Mouse (Mus musculus) G1E (cell line): ENCODE measurements around the gene Agap1. TPM values are rescaled to one million over a fixed set of nuclear protein-coding genes. Genes with fewer than 3 reads are reported as not detected.

ENCODE experiments used
- ATAC-seq: 2 replicates; pipeline ENCODE4 v1.8.0; 2016; ENCODE audit warnings: mild to moderate bottlenecking; ENCODE audit not compliant: insufficient number of reproducible peaks, poor library complexity, low FRiP score, severe bottlenecking; ENCODE audit errors: extremely low read depth
- DNase-seq: peaks from one replicate; pipeline ENCODE4 v3.0.0; 2012; ENCODE audit warnings: low spot score
- H3K27me3 ChIP-seq: 2 replicates; pipeline ENCODE4 v1.6.1; 2012; ENCODE audit warnings: mild to moderate bottlenecking, low read length, inconsistent platforms; ENCODE audit not compliant: insufficient read depth
- H3K36me3 ChIP-seq: replicated peaks from 2 replicates; pipeline ENCODE3; 2012; ENCODE audit warnings: mild to moderate bottlenecking, inconsistent platforms
- H3K4me1 ChIP-seq: 2 replicates; pipeline ENCODE4 v1.6.1; 2012; ENCODE audit warnings: low read depth, low read length, inconsistent platforms, mixed read lengths; ENCODE audit not compliant: insufficient read depth
- H3K4me3 ChIP-seq: 2 replicates; pipeline ENCODE4 v1.5.1; 2012; ENCODE audit warnings: low read depth, mild to moderate bottlenecking, inconsistent platforms, low read length, moderate library complexity, mixed read lengths
- H3K9me3 ChIP-seq: replicated peaks from 2 replicates; pipeline ENCODE4 v1.6.1; 2012; ENCODE audit warnings: inconsistent platforms
- CTCF ChIP-seq: IDR thresholded peaks from 2 replicates; pipeline ENCODE4 v1.5.1; 2012; ENCODE audit warnings: low read depth, low read length, inconsistent platforms, mixed read lengths
- GATA1 ChIP-seq: IDR thresholded peaks from 2 replicates; pipeline ENCODE4 v1.6.1; 2012; ENCODE audit warnings: borderline replicate concordance, low read length, inconsistent platforms, mixed read lengths
- GATA2 ChIP-seq: IDR thresholded peaks from 2 replicates; pipeline ENCODE4 v1.6.1; 2012; ENCODE audit warnings: low read depth, low read length, inconsistent platforms, borderline replicate concordance
- POLR2AphosphoS5 ChIP-seq: IDR thresholded peaks from 2 replicates; pipeline ENCODE4 v1.6.1; 2012; ENCODE audit warnings: low read depth, low read length, inconsistent platforms; ENCODE audit not compliant: insufficient replicate concordance
- TAL1 ChIP-seq: conservative IDR thresholded peaks from 2 replicates; pipeline ENCODE4 v1.6.1; 2012; ENCODE audit warnings: low read depth, low read length, inconsistent platforms, mixed read lengths
- polyA plus RNA-seq: library from polyadenylated mRNA; stranded (reverse); fragments of >175 nt; gene quantifications from 2 replicates; pipeline ENCODE4 v1.2.3, GENCODE M21; 2012
- total RNA-seq, 2 experiments: library from RNA; stranded (forward) in 1 of 2; stranded (reverse) in 1 of 2; fragments of 200-1000 nt in 1 of 2; fragments of >200 nt in 1 of 2; fragmentation: Nextera tagmentation in 1 of 2; gene quantifications; 2 replicates each; pipeline ENCODE4 v1.2.3; 2014 to 2017

Gene Agap1
- total and polyA plus RNA-seq, 3 experiments, result 0.01 to 0.45 (median 0.16) TPM

- ATAC-seq (no peak), DNase-seq (no peak)
- H3K4me3 ChIP-seq, result no peak overlapping the region
- no peaks in the 10 kb centered on the region for H3K36me3 ChIP-seq
- H3K27me3 ChIP-seq, result no peaks in the 10 kb centered on the region
- H3K4me1 ChIP-seq, result no peaks in the 10 kb centered on the region
- peaks cover 76% of the 10 kb centered on the region for H3K9me3 ChIP-seq
- no peak for TF ChIP-seq GATA1
- no peak for TF ChIP-seq GATA2
- TF ChIP-seq TAL1, result no peak
- TF ChIP-seq CTCF, result no peak
- TF ChIP-seq POLR2AphosphoS5, result no peak
Observed at GRCm38 (mm10) chr1:89443512-89443911, 11.1 kb upstream of the Agap1 start.

DNA sequence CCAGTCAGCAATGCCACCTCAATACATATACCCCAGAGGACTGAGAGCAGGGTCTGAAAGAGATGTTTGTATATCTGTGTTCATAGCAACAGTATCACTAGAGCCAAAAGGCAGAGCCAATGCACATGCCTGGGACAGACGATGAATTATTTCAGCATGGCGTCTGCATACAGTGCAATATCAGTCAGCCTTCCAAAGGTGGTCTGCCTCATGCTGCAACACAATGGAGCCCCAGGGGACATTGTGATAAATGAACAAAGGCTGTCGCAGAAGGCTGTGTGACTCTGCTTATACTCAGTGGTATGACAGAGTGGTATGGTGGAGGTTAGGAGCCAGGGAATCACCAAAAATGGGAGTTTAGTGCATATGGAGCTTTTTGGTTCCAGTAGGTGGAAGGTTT lies 10.6 kb upstream of the Agap1 start:
- Histone ChIP-seq H3K4me3 (no peak overlapping the region), H3K36me3 (no peaks in the 10 kb centered on the region), H3K9me3 (peaks cover 76% of the 10 kb centered on the region), H3K27me3 (no peaks in the 10 kb centered on the region), H3K4me1 (no peaks in the 10 kb centered on the region)
- TF ChIP-seq GATA1, result no peak
- TF ChIP-seq POLR2AphosphoS5, result no peak
- TF ChIP-seq CTCF, result no peak
- TF ChIP-seq GATA2, result no peak
- no peak for TF ChIP-seq TAL1
- ATAC-seq (no peak), DNase-seq (no peak)

DNA sequence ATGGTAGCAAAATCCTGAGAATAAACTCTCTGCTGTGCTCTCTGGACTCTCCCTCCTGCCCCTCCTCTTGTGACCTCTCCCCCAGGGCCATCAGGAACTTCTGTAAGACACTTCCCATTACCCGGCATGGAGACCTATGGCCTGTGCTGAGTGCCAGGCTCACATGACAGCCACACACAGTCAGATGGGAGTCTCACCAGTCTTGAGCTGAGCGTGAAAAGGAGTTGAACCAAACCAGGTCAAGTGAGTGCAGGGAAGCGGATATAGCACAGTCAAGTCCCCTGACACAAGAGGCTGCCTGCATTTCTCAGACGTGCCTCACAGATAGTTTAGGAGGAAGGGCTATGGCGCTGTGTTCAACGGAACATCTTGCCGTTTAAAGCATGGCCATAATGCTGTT lies 4.5 kb upstream of the Agap1 start:
- no peak for TF ChIP-seq TAL1
- TF ChIP-seq GATA2, result no peak
- TF ChIP-seq POLR2AphosphoS5, result no peak
- no peak for TF ChIP-seq CTCF
- no peak for TF ChIP-seq GATA1

DNA sequence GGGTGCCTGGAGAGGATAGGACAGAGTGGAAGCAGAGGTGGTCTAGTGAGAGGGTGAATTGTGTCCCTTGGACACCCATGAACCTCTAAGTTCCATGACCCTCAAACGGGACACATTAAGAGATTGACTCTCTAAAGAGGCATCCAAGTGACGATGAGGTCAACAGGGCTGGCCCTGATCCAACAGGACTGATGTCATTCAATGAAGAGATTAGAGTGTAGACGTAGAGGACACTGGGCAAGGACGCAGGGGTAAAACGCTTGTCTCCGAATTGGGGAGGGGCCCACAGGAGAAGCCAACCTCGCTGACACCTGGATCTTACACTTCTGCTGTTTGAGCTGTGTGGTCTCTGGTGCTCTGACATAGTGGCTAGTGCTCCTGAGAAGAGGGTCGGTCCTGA lies 2.5 kb upstream of the Agap1 start:
- H3K27me3 ChIP-seq, result no peaks in the 10 kb centered on the region
- H3K36me3 ChIP-seq, result no peaks in the 10 kb centered on the region
- peaks cover 96% of the 10 kb centered on the region for H3K9me3 ChIP-seq
- no peaks in the 10 kb centered on the region for H3K4me1 ChIP-seq
- TF ChIP-seq CTCF, result no peak
- no peak for TF ChIP-seq GATA1
- no peak for TF ChIP-seq GATA2
- no peak for TF ChIP-seq TAL1
- TF ChIP-seq POLR2AphosphoS5, result no peak
- DNase-seq, result no peak
- H3K4me3 ChIP-seq, result no peak overlapping the region
- ATAC-seq, result no peak

More for the DNA sequence above, 4.5 kb upstream of the Agap1 start:
- Histone ChIP-seq H3K4me1 (no peaks in the 10 kb centered on the region), H3K36me3 (no peaks in the 10 kb centered on the region), H3K4me3 (no peak overlapping the region), H3K9me3 (peaks cover 93% of the 10 kb centered on the region), H3K27me3 (no peaks in the 10 kb centered on the region)
- ATAC-seq (no peak), DNase-seq (no peak)

DNA sequence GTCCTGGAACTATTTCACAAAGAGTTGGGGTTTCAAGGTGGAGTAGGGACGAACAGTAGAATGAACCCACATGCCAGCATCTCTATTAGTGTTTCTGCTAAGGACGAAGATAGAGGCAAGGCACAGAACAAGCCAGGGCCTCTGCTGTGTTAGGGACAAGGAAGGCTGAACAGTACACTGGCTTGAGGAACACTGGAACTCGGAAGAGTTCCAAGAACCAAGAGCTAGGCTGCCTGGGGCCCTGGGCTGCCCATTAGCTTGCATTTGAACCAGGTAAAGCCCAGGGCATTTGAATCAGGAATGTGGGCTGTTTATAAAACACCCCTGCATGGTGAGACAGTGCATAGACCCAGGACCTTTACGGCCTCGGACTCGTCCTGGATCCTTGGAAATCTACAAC lies 940 bp upstream of the Agap1 start:
- Histone ChIP-seq H3K4me3 (no peak overlapping the region), H3K9me3 (peaks cover 94% of the 10 kb centered on the region), H3K27me3 (no peaks in the 10 kb centered on the region), H3K4me1 (no peaks in the 10 kb centered on the region), H3K36me3 (no peaks in the 10 kb centered on the region)
- ATAC-seq (no peak), DNase-seq (no peak)
- no peak for TF ChIP-seq TAL1
- no peak for TF ChIP-seq POLR2AphosphoS5
- no peak for TF ChIP-seq CTCF
- TF ChIP-seq GATA1, result no peak
- TF ChIP-seq GATA2, result no peak

- peaks cover 91% of the 10 kb centered on the region for H3K9me3 ChIP-seq
- TF ChIP-seq POLR2AphosphoS5 (no peak), GATA2 (no peak), TAL1 (no peak), GATA1 (no peak), CTCF (no peak)
- no peaks in the 10 kb centered on the region for H3K27me3 ChIP-seq
- no peaks in the 10 kb centered on the region for H3K4me1 ChIP-seq
- H3K4me3 ChIP-seq, result peak overlapping the region; percentile 8; the same call in 1 of the 2 replicates
- no peaks in the 10 kb centered on the region for H3K36me3 ChIP-seq
- no peak for DNase-seq
- ATAC-seq, result no peak
Observed at GRCm38 (mm10) chr1:89455421-89456091, 950 bp downstream of the Agap1 start.

DNA sequence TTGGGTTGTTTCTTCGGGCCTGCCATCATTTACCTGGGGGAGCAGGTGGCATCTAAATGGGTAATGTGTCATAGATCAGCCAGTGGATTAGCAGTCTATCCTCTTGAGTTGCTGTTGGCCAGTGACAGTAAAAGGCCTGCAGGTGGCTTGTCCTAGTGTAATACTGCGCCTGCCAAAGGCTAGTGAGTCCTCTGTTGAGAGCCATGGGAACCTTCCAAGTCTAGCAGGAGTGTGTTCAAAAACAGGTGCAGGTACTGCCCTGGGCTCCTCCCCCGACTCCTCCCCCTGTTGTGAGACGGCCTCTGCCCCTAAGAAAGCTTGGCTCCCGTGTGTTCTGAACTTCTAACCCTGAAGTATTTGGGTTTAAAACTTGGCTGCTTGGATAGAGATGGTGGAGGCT lies 1.9 kb downstream of the Agap1 start:
- Histone ChIP-seq H3K27me3 (no peaks in the 10 kb centered on the region), H3K4me1 (no peaks in the 10 kb centered on the region), H3K9me3 (peaks cover 92% of the 10 kb centered on the region), H3K36me3 (no peaks in the 10 kb centered on the region), H3K4me3 (no peak overlapping the region)
- ATAC-seq (no peak), DNase-seq (no peak)
- no peak for TF ChIP-seq GATA1
- no peak for TF ChIP-seq CTCF
- TF ChIP-seq POLR2AphosphoS5, result no peak
- no peak for TF ChIP-seq GATA2
- no peak for TF ChIP-seq TAL1
